Mouse (Mus musculus): ENCODE data around the gene Pld1. TPM values are rescaled to one million over a fixed set of nuclear protein-coding genes. Genes with fewer than 3 reads are reported as not detected.
"Not testable (repeated sequence)": the region's sequence is repeated elsewhere in the genome, so short reads cannot be mapped to it uniquely, and the experiment has no call there.

The Pld1 gene
- polyA plus RNA-seq, 1 experiment from 2014 or later = 2.6 TPM

DNA sequence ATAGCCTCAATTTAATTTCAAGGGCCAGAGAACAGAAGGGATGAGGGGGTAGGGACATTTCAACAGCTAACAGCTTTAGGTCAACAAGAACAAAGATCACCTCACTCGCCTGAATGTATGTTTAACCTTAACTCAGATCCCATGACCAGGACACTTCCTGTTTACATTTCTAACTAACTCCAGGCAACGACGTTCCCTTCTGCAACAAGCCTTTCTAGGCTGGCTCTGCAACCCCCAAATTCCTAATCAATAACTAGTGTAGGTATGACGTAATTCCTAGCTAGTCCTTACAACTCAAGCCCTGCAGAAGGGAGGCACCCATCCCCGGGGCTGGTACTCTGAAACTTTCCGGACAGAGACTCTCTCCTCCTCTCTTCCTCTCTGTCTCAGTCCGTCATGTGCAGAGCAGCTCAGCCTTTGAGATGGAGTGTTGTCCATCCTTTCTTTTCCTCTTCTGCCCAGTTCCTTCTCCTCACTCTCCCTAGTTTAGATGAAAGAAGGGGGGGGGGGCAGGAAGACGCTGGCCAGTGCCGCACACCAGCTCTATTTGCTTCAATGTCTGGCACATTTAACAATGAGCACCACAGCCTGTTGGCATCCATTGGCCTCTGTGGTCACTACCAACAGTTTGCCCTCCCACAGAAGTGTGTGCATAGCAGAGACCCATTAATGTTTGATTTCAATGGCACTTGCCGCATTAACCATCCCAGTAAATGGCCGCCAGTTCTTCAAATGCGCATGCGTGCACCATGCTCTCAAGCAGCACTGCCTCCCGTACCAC is 19.6 kb upstream of the Pld1 start:
- 76% methylated on average over 14 of the region's 14 CpGs for WGBS (ENCODE audit: insufficient replicate concordance)
- peaks cover 5% of the 10 kb centered on the region; the same call in 1 of the 2 replicates for H3K4me1 ChIP-seq
- H3K4me3 ChIP-seq = no peak overlapping the region
- H3K27me3 ChIP-seq (replicated peaks) = no peaks in the 10 kb centered on the region
- H3K9ac ChIP-seq = no peak overlapping the region
- no peaks in the 10 kb centered on the region for H3K9me3 ChIP-seq (replicated peaks)
- no peaks in the 10 kb centered on the region for H3K36me3 ChIP-seq
- ATAC-seq = peak; percentile 70
- H3K4me2 ChIP-seq = no peak overlapping the region
- peak overlapping the region; percentile 40; the same call in 1 of the 2 replicates for H3K27ac ChIP-seq

DNA sequence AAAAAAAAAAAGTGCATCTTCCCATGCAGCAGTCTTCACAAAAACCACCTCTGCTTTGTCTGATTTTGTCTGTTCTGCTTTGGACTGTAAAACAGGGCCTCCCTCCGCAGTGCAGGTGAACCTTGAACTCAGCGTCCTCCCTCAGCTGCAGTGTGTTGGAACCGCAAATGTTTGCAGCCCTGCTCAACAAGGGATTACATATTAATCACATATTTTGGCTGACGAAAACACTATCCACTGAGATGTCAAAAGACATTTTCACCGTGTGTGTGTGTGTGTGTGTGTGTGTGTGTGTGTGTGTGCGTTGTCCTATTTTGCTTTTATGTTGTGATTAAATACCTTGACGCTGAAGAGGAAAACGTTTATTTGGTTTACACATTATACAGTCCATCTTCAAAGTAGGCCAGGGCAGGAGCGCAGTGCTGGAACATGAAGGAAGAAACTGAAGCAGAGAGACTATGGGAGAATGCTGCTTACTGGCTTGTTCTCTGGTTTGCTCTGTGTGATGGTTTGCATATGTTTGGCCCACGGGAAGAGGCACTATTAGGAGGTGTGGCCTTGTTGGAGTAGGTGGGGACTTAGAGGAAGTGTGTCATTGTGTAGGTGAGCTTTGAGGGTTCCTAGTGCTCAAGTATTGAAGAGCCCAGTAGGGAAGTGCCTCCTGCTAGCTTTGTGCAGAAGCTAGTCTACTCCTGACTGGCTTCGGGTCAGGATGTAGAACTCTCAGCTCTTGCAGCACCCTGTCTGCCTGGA is 17.1 kb upstream of the Pld1 start:
- Histone ChIP-seq H3K9me3 (replicated peaks) (no peaks in the 10 kb centered on the region), H3K4me2 (no peak overlapping the region), H3K4me1 (peaks cover 12% of the 10 kb centered on the region; the same call in 1 of the 2 replicates), H3K27ac (no peak overlapping the region), H3K4me3 (no peak overlapping the region), H3K9ac (no peak overlapping the region), H3K27me3 (replicated peaks) (no peaks in the 10 kb centered on the region), H3K36me3 (no peaks in the 10 kb centered on the region)
- 77% methylated on average over 11 of the region's 11 CpGs for WGBS (ENCODE audit: insufficient replicate concordance)
- ATAC-seq = no peak

DNA sequence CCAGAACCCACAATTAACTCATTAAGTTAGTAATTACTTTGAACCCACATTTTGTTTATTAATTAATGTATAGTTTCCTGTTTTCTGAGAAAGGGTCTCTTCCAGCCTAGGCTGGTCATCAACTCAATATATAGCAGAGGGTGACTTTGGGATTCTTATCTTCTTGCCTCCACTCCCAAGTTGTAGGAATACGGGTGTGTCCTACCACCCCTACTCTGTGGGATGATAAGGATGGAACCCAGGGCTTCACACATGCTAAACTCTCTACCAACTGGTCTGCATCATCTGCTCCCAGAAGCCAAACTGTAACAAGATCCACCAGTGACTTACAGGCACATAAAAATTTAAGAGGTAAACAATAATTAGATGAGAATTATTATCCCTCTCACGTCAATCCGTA is 14.5 kb upstream of the Pld1 start:
- Histone ChIP-seq H3K9me3 (replicated peaks) (no peaks in the 10 kb centered on the region), H3K36me3 (no peaks in the 10 kb centered on the region), H3K27ac (no peak overlapping the region), H3K4me2 (no peak overlapping the region), H3K4me3 (no peak overlapping the region), H3K4me1 (peaks cover 12% of the 10 kb centered on the region; the same call in 1 of the 2 replicates), H3K27me3 (replicated peaks) (no peaks in the 10 kb centered on the region), H3K9ac (no peak overlapping the region)
- 47% methylated on average over 3 of the region's 3 CpGs for whole genome bisulfite sequencing (ENCODE audit: insufficient replicate concordance)
- peak; percentile 65 for ATAC-seq

- 77% methylated on average over 4 of the region's 4 CpGs for WGBS (ENCODE audit: insufficient replicate concordance)
- H3K27me3 ChIP-seq (replicated peaks) = no peaks in the 10 kb centered on the region
- no peak for ATAC-seq
- H3K4me2 ChIP-seq = no peak overlapping the region
- H3K4me3 ChIP-seq = no peak overlapping the region
- no peaks in the 10 kb centered on the region for H3K9me3 ChIP-seq (replicated peaks)
- peaks cover 3% of the 10 kb centered on the region; the same call in 1 of the 2 replicates for H3K4me1 ChIP-seq
- H3K9ac ChIP-seq = no peak overlapping the region
- no peaks in the 10 kb centered on the region for H3K36me3 ChIP-seq
- H3K27ac ChIP-seq = no peak overlapping the region
Measured at GRCm38 (mm10) chr3:27929219-27929618, 9.3 kb upstream of the Pld1 start.

- Histone ChIP-seq H3K27ac (no peak overlapping the region), H3K27me3 (replicated peaks) (peaks cover 1% of the 10 kb centered on the region; the same call in 1 of the 2 replicates), H3K4me3 (no peak overlapping the region), H3K4me1 (no peaks in the 10 kb centered on the region), H3K36me3 (no peaks in the 10 kb centered on the region), H3K9me3 (replicated peaks) (no peaks in the 10 kb centered on the region), H3K4me2 (no peak overlapping the region), H3K9ac (no peak overlapping the region)
- WGBS (ENCODE audit: insufficient replicate concordance) = 72% methylated on average over 5 of the region's 5 CpGs
- no peak for ATAC-seq
Measured at GRCm38 (mm10) chr3:27932391-27932790, 6.1 kb upstream of the Pld1 start.

DNA sequence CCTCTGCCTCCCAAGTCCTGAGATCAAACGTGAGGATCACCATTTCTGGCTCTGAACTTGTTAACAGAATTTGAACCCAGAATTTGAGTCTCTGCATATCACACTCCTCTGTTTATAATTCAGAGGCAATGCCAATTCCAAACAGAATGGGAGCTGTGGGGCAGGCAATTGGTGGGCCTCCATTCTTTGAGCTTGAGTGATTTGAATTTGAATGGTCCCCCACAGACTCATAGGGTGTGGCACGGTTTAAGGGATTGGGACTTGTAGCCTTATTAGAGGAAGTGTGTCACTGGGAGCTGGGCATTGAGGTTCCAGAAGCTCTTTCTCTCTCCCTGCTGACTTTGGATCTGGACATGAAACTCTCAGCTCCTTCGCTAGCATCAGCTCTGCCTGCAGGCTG is 2.9 kb upstream of the Pld1 start:
- no peak for ATAC-seq
- no peaks in the 10 kb centered on the region for H3K9me3 ChIP-seq (replicated peaks)
- WGBS (ENCODE audit: insufficient replicate concordance) = 66% methylated on average over 3 of the region's 3 CpGs
- H3K9ac ChIP-seq = no peak overlapping the region
- peaks cover 18% of the 10 kb centered on the region; the same call in 1 of the 2 replicates for H3K4me1 ChIP-seq
- peaks cover 22% of the 10 kb centered on the region for H3K27me3 ChIP-seq (replicated peaks)
- no peak overlapping the region for H3K27ac ChIP-seq
- H3K36me3 ChIP-seq = no peaks in the 10 kb centered on the region
- no peak overlapping the region for H3K4me3 ChIP-seq
- no peak overlapping the region for H3K4me2 ChIP-seq

DNA sequence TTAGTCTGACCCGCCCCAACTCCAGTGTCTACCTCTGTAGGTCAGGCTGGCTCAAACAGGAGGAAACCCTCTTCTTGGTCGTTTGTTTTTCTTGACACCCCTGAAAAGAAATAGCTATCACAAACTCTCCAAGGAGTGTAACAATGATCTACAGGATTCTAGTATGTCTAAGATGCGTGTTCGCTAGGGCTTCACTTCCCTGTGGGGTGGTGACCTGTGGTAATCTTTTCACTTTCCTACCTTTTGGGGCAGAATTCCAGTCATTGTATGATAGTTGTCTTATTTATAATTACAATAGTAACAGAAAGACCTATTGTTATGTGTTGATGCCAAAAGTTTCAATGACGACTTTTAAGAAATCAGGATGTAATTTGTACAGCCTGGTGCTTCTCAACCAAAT is 1.8 kb upstream of the Pld1 start:
- H3K36me3 ChIP-seq = no peaks in the 10 kb centered on the region
- WGBS (ENCODE audit: insufficient replicate concordance) = 70% methylated on average over 5 of the region's 5 CpGs
- no peak overlapping the region for H3K4me2 ChIP-seq
- no peak for ATAC-seq
- no peak overlapping the region for H3K4me3 ChIP-seq
- H3K4me1 ChIP-seq = peaks cover 18% of the 10 kb centered on the region; the same call in 1 of the 2 replicates
- no peak overlapping the region for H3K9ac ChIP-seq
- no peak overlapping the region for H3K27ac ChIP-seq
- H3K9me3 ChIP-seq (replicated peaks) = no peaks in the 10 kb centered on the region
- peaks cover 22% of the 10 kb centered on the region for H3K27me3 ChIP-seq (replicated peaks)

DNA sequence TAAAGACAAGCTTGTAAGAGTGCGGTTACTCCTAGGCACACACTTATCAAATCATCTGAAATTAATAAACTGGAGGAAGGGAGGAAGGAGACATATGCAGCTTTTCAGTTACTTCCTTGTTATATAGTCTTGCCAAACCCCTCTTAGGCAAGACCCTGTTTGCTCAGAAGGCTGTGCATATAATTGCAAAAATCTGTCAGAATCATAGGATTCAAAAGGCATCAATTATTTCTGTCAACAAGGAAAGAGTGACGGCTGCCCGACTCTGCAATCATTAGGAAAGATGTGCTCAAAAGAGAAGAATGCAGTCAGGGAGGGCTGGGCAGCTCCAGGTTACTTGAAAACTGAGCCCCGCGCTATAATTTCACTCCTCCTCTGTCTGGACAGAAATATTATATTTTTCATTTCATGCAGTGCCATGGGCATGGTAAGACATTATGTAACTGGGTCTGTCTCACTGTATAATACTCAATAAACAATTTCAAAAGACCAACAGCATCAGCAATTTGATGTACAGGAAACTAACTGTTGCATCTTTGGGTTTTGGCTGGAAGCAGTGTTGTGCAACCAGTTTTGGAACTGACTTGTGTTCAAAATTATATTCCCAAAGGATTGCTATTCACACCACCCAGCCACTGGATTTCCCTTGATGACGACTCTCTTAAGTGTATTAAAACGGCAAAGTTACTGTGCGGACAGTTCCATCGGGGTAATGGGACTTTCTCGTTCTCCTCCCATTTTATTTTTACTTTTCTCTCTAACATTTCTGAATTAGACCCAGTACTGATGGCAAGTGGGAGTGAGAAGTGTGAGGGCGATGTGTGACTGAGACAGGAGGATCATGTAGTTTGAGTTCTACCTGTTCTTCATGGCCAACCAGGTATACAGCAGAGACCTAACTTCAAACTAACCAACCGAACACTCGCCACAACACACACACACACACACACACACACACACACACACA is 1.1 kb upstream of the Pld1 start:
- 76% methylated on average over 13 of the region's 13 CpGs for WGBS (ENCODE audit: insufficient replicate concordance)
- H3K4me3 ChIP-seq = no peak overlapping the region

GRCm38 (mm10) chr3:27941634-27942033 is 3.1 kb downstream of the Pld1 start:
- WGBS (ENCODE audit: insufficient replicate concordance) = 69% methylated on average over 3 of the region's 3 CpGs

More for the DNA sequence above, 1.1 kb upstream of the Pld1 start:
- no peak overlapping the region for H3K9ac ChIP-seq
- H3K27me3 ChIP-seq (replicated peaks) = peaks cover 22% of the 10 kb centered on the region
- H3K4me2 ChIP-seq = peak overlapping the region; percentile 79
- H3K4me1 ChIP-seq = peaks cover 18% of the 10 kb centered on the region; the same call in 1 of the 2 replicates
- no peaks in the 10 kb centered on the region for H3K9me3 ChIP-seq (replicated peaks)
- H3K27ac ChIP-seq = no peak overlapping the region
- no peak for ATAC-seq
- H3K36me3 ChIP-seq = no peaks in the 10 kb centered on the region

GRCm38 (mm10) chr3:27942991-27943390 is 4.5 kb downstream of the Pld1 start:
- peaks cover 16% of the 10 kb centered on the region for H3K27me3 ChIP-seq (replicated peaks)
- H3K4me3 ChIP-seq = no peak overlapping the region
- H3K4me1 ChIP-seq = peaks cover 15% of the 10 kb centered on the region; the same call in 1 of the 2 replicates
- H3K27ac ChIP-seq = no peak overlapping the region
- H3K9me3 ChIP-seq (replicated peaks) = no peaks in the 10 kb centered on the region
- ATAC-seq = no peak
- H3K9ac ChIP-seq = no peak overlapping the region
- H3K36me3 ChIP-seq = no peaks in the 10 kb centered on the region
- 74% methylated on average over 7 of the region's 7 CpGs for WGBS (ENCODE audit: insufficient replicate concordance)
- no peak overlapping the region for H3K4me2 ChIP-seq

More at GRCm38 (mm10) chr3:27941634-27942033, 3.1 kb downstream of the Pld1 start:
- Histone ChIP-seq H3K27me3 (replicated peaks) (peaks cover 22% of the 10 kb centered on the region), H3K9ac (no peak overlapping the region), H3K27ac (no peak overlapping the region), H3K36me3 (no peaks in the 10 kb centered on the region), H3K4me1 (peaks cover 18% of the 10 kb centered on the region; the same call in 1 of the 2 replicates), H3K4me3 (no peak overlapping the region), H3K9me3 (replicated peaks) (no peaks in the 10 kb centered on the region), H3K4me2 (no peak overlapping the region)
- no peak for ATAC-seq

- not testable (repeated sequence) for H3K9ac ChIP-seq; H3K27ac ChIP-seq; H3K9me3 ChIP-seq (replicated peaks); H3K4me3 ChIP-seq; H3K4me1 ChIP-seq; ATAC-seq; H3K4me2 ChIP-seq; H3K36me3 ChIP-seq; H3K27me3 ChIP-seq (replicated peaks)
- 53% methylated on average over 2 of the region's 2 CpGs for WGBS (ENCODE audit: insufficient replicate concordance)
Measured at GRCm38 (mm10) chr3:27945397-27945796, 6.9 kb downstream of the Pld1 start.
